Mouse (Mus musculus): ENCODE measurements around the gene Sgcd.
A peak's percentile ranks its signal among the peaks of the same experiment; 100 is the strongest.
"Not testable (repeated sequence)": the region's sequence is repeated elsewhere in the genome, so short reads cannot be mapped to it uniquely, and the experiment has no call there.

Gene Sgcd

GRCm38 (mm10) chr11:47776019-47776418 is 212.8 kb downstream of the Sgcd start:
- DNase-seq: no peak

DNA sequence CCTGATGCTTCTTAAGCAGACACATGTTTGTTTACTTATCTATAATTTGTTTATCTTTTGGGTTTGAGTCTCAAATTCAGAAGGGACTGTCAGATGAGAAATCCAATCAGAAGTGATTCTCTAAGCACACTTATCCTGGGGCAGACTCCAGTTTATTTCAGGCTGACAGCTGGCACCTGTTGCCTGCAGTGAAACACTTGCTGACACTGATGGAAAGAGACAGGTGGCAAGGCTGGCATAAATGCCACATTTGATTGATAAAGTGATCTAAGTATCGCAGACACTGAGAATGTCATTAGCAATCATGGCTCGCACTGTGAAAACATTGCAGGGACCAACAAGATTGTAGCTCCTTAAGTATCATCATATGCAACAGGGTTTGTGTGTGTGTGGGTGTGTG is 222.9 kb downstream of the Sgcd start:
- DNase-seq: no peak

- DNase-seq: not testable (repeated sequence)
These were observed 225.2 kb downstream of the Sgcd start for GRCm38 (mm10) chr11:47763569-47763968.

DNA sequence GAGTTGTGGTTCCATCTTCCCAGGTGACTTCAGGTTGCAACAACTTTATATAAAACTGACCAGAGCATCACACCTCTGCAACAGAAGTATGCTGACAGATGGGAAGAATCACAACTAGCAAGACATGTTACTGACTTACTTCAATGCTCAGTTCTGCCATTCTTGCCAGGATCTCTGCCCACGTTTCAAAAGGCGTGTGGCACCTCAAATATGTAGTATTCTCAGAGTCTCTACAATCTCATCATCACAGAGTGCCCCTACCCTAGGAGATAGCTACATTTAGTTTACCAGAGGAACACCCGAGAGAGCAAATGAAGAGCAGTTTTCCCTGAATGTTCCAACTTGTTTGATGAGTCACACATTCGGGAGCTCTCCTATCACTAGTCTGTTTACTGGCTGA is 229.8 kb downstream of the Sgcd start:
- DNase-seq: no peak

- DNase-seq: no peak
These were observed 246.0 kb downstream of the Sgcd start for GRCm38 (mm10) chr11:47742806-47743205.

DNA sequence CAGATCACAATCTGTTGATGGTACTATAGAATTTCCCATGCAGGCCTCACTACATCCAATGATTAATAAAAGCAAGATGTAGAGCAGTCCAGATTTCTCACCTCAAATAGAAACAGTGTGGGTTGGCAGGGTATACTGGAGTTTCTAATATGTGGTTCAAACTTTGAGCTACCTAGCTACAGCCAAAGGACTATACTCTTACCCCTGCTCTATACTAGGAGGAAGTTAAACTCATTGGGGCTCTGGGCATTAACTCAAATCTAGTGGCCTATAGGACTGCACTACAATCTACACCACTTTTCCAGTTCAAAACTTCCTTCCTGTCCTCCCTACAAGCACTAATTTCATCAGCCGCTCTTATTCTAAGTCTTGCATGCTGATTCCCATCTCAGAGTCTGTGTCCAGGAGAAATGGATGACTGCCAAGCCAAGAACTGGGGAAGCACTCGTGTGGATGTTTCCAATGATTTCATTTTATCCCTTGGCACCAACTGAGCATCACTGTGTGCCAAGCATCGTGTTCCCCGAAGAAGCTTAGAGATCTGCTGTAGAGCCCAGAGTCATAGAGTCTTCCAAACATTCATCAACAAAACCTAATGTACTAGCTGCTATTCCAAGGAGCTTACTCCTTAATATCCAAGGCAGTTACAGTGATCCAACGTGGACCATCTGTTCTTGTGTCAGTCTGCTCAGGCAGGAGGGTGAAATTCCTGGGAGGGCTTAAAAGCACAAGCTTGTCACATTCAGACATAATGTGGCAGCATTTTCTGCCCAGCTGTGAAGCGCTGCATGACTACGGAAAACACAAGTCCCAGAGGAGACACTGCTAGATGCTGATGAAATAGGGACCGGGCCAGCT is 283.6 kb downstream of the Sgcd start:
- peak; percentile 34 for DNase-seq

GRCm38 (mm10) chr11:47695611-47696010 is 293.2 kb downstream of the Sgcd start:
- no peak for DNase-seq

DNA sequence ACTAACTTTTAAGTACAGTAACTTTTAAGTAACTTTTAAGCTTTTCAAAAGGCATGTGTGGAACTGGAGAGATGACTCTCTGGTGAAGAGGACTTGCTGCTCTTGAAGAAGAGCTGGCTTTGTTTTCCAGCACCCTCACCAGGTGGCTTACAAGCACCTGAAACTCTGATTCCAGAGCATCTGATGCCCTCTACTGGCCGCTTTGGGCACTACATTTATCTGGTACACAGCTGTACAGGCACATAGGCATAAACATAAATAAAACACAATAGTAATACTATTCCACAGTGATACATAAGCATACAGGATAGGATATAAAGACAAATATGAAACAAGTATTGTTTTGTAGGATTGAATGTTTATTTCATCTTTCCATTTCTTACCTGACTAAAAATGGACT is 330.6 kb downstream of the Sgcd start:
- DNase-seq: peak; percentile 17

GRCm38 (mm10) chr11:47645911-47646310 is 342.9 kb downstream of the Sgcd start:
- no peak for DNase-seq

DNA sequence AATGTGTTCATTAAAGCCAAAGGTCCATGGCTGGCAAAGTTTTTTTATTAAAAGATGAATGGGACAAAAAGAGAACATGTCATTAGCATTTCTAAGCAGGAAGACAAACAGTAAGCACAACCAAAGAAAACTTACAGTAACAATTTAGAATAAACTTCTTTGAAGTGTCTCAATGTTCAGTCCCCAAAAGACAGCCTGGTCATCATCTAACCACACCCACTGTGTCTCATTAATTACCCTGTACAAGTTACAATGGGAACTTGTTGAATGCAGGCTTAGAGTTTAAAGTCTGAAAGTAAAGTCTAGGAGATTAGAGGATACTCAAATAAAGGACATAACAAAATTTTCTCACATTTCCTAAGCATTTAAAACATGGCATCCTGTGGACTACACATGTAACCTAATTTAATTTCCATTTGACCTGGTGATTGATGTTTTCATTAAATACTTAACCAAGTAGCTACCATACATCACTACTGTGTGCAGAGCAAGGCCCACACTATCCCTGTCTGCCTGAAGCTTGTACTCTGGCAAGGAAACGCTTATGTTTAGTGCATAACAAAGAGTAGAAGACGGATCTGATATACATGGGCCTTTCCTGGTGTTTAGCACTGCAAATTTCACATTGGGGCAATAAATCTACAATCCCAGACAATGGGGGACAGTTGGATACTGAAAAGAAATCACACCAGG is 347.1 kb downstream of the Sgcd start:
- DNase-seq: no peak

DNA sequence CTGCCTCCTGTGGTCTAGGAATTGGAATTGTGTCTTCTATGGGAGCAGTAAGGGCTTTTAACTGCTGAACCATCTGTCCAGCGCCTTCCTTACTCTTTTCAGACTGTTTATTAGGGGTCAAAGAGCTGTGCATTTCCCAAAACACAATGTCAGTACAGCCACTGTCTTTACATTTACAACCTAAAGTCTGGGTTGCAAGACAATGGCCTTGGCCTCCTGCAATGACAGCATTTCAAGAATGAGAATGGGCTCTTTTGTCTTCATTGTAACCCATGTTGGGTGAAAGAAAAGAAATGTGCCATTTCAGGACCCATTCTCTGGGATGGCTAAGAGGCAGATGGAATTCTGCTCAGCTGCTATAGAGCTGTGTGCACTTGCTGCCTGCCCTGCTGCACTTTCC is 348.2 kb downstream of the Sgcd start:
- DNase-seq: no peak

- DNase-seq: no peak
These were observed 358.6 kb downstream of the Sgcd start for GRCm38 (mm10) chr11:47630186-47630585.

GRCm38 (mm10) chr11:47609892-47610291 is 378.9 kb downstream of the Sgcd start:
- no peak for DNase-seq

DNA sequence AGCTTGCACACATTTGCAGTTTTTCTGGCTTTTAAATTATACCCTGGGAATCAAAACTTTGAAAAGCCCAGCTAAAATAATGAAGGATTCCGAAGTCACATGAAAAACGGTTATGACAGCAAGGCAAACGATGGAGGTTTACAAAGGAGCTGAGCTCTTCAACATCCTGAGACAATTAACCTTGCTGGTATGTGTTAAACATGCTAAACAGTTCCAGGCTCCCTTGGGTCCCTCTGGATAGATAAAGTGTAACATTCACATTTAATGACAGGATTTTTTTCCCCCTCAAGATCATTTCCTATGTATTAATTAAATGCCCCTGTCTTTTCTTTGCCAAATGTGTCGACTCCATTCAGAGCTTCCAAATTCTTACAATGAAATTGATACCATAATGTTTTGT is 414.1 kb downstream of the Sgcd start:
- DNase-seq: no peak

DNA sequence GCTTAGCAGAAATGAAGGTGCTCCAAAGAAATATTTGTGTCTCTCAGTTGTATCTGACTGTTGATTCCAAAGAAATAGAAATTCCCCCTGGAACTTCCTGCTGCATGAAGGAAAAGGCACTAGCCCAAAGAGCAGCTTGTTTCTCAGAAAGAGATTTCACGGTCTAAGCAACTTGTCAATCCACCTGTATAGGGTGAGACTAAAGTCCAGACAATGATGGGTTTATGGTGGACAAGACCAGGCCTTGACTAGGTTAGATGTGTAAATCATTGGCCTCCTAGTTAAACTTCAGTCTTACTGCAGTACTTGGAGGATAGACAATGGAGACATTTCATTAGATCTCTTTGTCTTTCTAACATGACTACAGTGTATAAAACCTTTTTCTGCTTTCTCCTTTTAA is 420.3 kb downstream of the Sgcd start:
- no peak for DNase-seq

DNA sequence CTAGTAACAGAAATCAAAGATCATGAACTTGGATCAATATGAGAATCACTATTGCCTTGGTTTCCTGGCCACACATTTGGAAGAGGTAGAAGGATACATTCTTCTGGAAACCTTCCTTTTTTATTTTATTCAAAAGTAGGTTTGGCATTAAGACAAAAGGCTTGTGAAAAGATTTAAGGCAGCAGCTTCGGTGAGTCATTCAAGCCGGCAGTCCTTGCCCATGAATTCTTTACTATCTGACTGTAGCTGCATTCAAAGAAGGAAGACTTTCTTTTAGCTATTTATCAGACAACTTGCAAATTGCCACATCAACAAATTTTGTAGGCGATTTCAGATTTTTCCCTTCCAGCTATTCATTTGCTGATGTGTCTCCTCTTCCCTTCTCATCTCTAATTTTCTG is 422.6 kb downstream of the Sgcd start:
- DNase-seq: no peak

DNA sequence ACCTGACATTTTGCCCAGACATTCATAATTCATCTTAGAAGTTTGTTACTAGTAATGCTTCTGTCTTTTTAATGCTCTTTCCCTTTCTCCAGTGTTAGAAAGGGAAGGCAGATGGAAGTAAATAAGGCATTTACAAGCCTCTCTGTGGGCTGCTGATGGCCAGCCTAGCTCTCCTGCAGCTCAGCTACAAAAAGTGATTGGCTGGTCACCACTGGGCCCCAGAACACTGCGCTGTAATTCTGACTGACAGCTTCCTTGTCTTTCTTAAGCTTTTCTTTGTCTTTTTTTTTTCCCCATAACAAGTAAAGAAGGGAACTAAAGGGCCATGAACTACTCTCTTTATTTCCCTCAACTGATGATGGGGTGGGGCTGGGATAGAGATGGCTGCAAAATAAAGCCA is 463.9 kb downstream of the Sgcd start:
- no peak for DNase-seq

- DNase-seq: peak; percentile 6
These were observed 480.7 kb downstream of the Sgcd start for GRCm38 (mm10) chr11:47508047-47508446.

GRCm38 (mm10) chr11:47503236-47503635 is 485.5 kb downstream of the Sgcd start:
- not testable (repeated sequence) for DNase-seq

- DNase-seq: no peak
These were observed 515.1 kb downstream of the Sgcd start for GRCm38 (mm10) chr11:47473493-47474230.

DNA sequence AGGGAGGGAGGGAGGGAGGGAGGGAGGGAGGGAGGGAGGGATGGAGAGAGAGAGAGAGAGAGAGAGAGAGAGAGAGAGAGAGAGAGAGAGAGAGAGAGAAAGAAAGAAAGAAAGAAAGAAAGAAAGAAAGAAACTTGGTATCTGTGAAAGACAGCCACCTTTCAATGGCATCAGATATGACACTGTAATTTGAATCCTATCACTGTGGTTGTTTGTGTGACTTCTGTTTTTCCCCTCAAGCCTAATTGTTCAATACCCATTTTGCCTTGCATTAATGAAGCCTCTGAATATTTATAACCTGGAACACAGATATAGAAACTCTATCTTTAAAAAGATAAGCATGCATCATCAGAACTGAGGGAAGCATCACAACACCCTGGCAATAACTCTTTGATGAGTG is 528.1 kb downstream of the Sgcd start:
- not testable (repeated sequence) for DNase-seq

- no peak for DNase-seq
These were observed 528.6 kb downstream of the Sgcd start for GRCm38 (mm10) chr11:47460149-47460548.

DNA sequence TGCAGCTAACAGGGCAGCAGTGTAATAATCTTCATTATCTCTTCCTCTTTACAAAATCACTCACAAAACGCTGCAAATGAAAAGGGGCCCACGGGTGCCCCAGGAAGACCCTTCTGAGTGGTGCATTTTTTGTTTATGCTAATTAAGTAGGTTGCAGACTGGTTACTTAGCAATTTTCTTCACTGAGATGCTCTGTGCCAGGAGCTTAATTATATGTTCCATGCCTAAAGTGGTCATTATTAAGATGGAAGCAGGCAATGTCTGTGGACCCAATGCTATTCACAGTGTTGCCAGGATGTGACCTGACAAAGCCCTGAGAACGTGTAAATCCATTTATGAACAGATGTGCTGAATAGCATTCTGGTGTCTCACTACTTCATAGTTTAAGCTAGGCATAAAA is 529.6 kb downstream of the Sgcd start:
- no peak for DNase-seq

GRCm38 (mm10) chr11:47447790-47448189 is 541.0 kb downstream of the Sgcd start:
- DNase-seq: no peak
